Mouse (Mus musculus): ENCODE measurements at regions not wholly inside any gene's neighbourhood (a gene's known extent, or its start where the extent isn't known, plus 50 kb on each side); places are given as distances from the start of the nearest gene placed in this dataset.

DNA sequence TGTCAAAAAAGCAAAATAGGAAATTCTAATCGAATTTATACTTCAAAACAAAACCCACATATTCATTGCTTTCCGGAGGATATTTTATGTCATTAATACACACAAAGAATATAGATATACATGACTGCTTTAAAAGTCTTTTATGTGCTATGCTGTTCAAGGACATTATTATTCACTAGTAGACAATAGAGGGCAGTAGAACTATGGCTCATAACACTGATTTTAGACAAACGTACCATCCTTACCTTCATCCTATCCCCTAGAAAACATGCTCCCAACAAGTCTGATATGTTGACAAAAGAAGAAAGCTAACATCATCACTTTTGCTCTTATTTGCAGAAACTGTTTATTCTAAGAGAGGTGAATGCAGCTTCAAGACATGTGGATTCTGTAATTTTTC lies 566.8 kb downstream of the Gabrg2 start:
- H3K4me2 ChIP-seq (ENCODE audit: low read length) = no peak overlapping the region
- H3K9ac ChIP-seq (ENCODE audit: low read length) = no peak overlapping the region
- H3K27ac ChIP-seq (ENCODE audit: low read depth, low read length) = no peak overlapping the region
- H3K36me3 ChIP-seq (ENCODE audit: control insufficient read depth, insufficient read depth, low read length) = no peaks in the 10 kb centered on the region
- WGBS = 80% methylated on average over 3 of the region's 3 CpGs
- H3K4me3 ChIP-seq (ENCODE audit: low read depth, low read length) = no peak overlapping the region
- H3K4me1 ChIP-seq (ENCODE audit: control insufficient read depth, insufficient read depth, low read length) = no peaks in the 10 kb centered on the region
- DNase-seq (ENCODE audit: low spot score) (peak; percentile 52), ATAC-seq (no peak)
- no peaks in the 10 kb centered on the region for H3K9me3 ChIP-seq (replicated peaks; ENCODE audit: control insufficient read depth, low read length)
- no peaks in the 10 kb centered on the region for H3K27me3 ChIP-seq (replicated peaks; ENCODE audit: control insufficient read depth, insufficient read depth, low read length)

DNA sequence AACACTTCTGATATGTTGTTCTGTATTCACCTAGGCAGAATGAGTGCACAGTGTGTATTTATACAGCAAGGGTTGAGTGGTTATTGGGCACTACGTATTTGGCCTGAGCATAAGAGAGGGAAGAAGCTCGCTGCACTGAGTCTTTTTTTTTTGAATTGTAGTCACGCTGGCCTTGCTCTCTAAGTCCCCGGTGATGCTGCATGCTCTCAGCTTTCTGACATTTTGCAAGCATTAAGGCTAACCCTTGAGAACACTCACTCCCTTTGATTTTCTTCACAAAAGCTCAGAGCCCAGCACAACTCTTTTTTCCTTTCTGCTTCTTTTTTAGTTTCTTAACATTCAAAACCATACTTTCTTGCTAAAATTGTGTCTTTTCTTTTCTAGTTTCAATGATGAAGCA lies 575.1 kb downstream of the Gabrg2 start:
- ATAC-seq = no peak
- H3K9ac ChIP-seq (ENCODE audit: low read length) = no peak overlapping the region
- no peak overlapping the region for H3K4me2 ChIP-seq (ENCODE audit: low read length)
- no peak overlapping the region for H3K4me3 ChIP-seq (ENCODE audit: low read depth, low read length)
- no peaks in the 10 kb centered on the region for H3K9me3 ChIP-seq (replicated peaks; ENCODE audit: control insufficient read depth, low read length)
- no peak overlapping the region for H3K27ac ChIP-seq (ENCODE audit: low read depth, low read length)
- no peaks in the 10 kb centered on the region for H3K27me3 ChIP-seq (replicated peaks; ENCODE audit: control insufficient read depth, insufficient read depth, low read length)
- WGBS = 52% methylated on average over 4 of the region's 4 CpGs
- no peaks in the 10 kb centered on the region for H3K36me3 ChIP-seq (ENCODE audit: control insufficient read depth, insufficient read depth, low read length)
- H3K4me1 ChIP-seq (ENCODE audit: control insufficient read depth, insufficient read depth, low read length) = no peaks in the 10 kb centered on the region
- no peak for DNase-seq (ENCODE audit: low spot score)
